Mouse (Mus musculus): ENCODE data around the gene Ippk.

The Ippk gene

DNA sequence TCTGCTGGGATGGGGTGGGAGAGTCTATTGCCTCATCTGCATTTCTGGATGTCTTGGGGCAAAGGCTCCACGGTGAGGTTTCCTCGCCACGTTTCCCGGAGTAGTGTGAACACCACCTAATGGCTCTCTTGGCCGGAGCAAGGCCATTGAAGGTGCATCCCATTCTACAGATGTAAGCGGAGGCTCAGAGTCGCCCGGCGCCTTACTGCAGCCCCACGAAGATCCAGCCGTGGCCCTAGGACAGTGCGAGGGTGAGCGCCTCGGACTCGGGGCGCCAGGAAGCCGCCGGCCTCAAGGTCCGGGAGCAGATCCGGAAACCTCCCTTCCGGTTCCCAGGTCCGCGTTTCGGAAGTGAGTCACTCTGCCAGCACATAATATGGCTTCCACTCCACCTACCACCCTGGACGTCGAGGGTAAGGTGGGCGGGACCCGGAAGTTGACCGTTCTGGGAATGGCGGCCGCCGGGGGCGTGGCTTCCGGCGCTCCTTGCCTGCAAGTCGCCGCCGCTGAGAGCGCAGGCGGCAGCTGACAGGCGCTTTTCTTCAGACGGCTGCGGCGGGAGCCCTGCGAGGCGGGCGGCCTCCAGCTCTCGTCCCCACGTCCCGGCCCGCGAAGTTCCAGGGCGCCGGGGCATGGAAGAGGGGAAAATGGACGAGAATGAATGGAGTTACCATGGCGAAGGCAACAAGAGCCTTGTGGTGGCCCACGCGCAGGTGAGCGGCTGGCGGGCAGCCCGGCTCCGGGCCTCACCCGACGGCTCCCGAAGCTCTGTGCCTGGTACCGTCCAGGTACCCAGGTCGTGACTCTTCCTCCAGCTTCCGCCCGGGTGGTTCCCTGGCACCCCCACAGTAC is at the start of gene Ippk:
Gene Ippk (plus strand): TSS at position 496 of the 852 bp plus-strand sequence.
- peak; percentile 99 for DNase-seq

DNA sequence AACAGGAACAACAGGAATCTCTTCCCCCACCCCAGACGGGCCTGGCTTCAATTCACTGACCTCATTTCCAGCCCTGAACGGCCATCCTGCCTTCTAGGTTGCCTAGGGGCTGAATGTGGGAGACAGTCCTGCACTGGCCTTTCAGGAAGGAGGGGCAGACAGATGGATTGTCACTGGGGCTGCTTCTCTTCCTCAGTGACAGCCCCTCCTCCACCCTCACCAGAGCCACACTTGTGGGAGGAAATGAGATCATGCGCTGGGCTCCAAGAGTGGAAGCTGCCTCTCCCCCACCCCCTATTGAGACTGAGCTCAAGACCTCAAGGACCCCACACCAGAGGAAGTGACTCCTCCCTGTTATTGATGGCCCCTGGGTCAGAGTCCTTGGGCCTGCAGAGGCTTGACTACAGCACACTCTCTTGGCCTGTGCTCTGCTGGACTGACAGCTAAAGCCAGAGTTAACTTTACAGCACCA is 49.6 kb upstream of the Ippk start:
- peak; percentile 38 for DNase-seq

DNA sequence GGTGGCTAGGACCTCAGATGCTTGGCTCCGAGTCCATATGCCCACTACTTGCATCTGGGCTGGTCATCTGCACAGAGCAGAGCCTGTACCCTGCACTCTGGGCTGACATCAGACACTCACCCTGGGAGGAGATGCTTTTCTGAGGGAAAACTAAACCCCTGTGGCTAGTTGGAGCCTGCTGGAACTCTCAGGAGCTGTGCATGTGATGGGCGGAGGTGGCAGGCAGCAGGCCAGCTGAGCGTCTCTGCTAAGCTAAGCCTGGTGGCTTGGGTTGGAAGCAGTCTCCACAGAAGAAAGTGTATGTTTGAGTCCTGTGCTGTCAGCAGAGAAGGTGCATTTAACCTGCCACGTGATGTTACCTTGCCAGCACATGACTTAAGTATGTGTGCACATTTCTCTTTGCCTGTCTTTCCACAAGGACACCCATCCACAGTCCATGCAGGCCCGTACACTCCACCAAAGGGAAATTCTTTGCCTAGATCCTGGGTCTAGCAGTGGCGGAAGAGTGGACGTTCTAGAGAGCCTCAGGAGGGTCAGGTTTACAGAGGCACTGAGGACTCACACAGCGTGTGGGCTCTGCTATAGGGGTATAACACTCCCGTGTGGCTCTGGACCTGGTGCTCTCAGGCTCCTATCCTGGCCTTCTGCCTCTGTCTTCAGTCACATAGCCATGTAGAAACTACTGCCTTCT is 48.5 kb upstream of the Ippk start:
- no peak for DNase-seq

DNA sequence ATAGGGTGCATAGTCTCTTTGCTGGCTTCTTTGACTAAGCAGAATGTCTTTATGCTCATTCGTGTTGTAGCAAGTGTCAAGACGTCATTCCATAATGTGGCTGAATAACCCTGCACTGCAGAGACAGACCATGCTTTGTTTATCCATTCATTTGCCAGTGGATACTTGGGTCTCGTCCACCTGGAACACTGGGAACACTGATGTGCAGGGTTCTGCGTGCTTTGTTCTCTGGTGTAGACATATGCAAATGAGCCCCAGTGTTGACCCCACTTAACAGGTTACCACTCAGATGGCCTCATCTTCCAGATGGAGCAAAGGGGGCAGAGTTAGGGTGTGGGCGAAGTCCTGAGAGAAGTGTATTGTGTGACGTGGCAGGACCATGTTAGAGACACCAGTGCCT is 46.7 kb upstream of the Ippk start:
- no peak for DNase-seq

DNA sequence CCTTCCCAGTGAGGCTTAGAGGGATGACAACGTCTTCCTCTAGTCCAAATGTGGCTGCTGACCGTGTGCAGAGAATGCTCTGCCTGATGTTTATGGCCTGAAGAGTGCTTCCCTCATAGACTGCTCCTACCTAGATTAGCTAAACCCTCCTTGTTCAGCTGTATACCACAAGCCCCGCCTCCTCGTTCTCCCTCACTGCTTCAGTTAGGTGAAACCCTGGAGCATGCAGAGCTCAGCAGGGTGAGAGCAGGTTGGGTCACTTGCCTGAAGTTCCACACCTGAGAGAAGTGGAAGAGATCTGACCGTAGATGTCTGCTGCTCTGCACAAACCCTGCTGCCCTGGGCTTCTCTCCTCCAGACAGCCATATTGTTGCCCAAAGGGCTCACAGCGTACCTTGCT is 46.3 kb upstream of the Ippk start:
- no peak for DNase-seq

DNA sequence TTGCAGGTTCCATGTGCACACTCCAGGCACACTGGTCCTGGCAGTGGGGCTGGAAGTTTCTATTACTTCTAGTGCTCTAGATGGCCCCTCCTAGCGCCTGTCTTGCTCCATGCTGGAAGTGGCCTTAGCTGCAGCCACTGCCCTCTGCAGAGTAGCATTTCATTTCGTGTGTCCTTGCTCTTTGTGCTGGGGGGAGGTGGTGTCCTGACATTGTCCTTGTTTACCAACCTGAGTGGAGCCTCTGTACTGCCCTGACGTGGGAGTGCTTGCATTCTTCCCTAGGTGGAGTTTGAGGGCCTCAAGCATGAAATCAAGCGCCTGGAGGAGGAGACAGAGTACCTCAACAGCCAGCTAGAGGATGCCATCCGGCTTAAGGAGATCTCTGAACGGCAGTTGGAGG is 43.4 kb upstream of the Ippk start:
- no peak for DNase-seq

DNA sequence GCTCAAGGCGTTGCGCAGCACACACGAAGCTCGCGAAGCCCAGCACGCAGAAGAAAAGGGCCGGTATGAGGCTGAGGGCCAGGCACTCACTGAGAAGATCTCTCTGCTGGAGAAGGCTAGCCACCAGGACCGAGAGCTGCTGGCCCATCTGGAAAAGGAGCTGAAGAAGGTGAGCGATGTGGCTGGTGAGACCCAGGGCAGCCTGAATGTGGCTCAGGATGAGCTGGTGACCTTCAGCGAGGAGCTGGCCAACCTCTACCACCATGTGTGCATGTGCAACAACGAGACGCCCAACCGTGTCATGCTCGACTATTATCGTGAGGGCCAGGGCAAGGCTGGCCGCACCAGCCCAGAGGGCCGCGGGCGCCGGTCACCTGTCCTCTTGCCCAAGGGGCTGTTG is 41.7 kb upstream of the Ippk start:
- no peak for DNase-seq

DNA sequence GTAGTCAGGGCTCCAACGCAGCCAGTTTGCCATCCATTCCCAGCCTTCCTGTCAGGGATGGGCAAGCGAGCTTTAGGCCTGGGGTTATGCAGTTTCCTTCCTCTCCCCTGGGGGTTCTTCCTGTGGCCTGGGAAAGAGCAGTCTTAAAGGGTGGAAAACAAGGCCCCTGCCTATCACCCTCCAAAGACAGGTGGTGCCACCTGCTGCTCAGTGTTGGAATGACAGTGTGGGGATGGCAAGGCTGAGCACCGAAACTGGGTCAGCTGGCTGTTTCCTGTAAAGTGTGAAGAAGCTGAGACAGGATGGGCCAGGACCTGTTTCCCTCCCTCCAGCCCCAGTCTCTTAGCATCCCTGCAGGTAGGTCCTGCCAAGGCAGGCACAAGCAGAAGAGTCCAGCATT is 39.8 kb upstream of the Ippk start:
- DNase-seq: peak; percentile 76

DNA sequence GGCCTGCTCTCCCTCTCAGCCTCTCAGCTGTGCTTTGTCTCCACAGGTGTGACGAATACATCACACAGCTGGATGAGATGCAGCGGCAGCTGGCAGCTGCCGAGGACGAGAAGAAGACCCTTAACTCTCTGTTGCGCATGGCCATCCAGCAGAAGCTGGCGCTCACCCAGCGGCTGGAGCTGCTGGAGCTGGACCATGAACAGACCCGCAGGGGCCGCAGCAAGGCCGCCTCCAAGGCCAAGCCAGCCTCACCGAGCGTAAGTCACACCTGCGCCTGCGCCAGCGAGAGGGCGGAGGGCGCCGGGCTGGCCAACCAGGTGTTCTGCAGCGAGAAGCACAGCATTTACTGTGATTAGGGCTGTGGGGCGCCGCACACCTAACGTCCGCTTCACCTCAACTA is 38.1 kb upstream of the Ippk start:
- no peak for DNase-seq

DNA sequence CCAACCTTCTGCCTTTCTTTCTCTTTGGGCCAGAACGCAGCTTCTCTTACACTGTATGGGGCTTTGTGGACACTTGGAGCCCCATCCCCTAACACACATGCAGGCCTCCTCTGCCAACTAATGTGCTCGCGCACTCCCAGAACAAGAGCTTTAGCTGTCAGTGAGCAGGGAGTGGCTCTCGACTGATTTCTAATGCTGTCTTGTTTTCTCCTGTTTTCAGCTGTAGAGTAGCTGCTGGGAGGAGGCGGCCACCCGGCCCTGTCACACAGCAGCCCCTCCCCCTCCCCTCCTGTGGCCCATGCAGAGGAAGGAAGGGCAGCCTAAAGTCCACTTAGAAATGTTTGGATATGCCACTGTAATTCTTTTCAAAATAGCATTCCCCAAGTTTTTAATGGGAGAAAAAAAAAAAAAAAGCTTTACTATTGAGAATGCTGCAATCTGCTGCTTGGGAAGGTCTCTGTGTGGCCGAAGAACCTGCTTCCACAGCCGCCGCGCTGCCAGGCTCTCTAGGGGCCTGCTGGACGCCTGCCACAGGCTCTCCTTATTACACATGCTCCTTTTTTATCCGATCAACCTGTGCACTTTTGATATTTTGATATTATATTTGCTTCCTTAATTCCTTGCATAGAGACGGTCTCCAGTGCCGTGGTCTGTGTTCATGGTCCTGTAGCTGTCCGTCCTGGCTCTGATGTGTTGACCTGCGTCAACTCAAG is 36.1 kb upstream of the Ippk start:
- no peak for DNase-seq

DNA sequence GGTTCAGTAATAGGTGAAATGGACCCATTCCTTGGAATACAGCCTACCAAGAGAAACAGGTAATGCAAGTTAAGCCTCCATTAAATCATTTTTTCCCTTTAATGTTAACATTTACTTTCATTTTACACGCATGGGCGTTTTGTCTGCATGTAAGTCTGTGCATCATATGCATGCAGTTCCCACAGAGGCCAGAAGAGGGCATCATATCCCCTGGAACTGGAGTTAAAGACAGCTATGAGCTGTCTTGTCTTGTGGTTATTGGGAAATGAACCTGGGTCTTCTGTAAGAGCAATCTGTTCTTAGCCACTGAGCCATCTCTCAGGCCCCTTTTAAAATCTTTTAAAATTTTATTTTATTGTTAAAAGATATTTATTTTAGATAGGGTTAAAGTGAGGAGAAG is 29.7 kb upstream of the Ippk start:
- DNase-seq: no peak

DNA sequence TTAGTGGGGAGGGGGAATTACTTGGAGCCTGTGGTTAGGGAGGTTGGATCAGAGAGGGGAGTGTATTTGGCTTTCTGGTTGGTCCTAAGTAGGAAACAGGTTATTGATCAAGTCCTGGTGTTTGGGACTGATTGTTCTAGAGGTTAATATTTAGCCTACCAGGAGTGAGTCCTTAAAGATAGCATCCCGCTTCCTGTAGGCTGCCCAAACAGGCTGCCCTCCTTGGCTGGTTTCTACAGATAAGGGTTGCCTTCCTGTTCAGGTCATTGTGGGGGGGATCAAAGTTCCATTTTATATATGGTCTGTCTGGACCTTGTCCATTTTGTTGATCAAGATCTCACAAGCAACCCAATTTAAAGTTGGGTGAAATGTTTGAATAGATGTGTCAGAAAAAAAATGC is 27.5 kb upstream of the Ippk start:
- DNase-seq: no peak

DNA sequence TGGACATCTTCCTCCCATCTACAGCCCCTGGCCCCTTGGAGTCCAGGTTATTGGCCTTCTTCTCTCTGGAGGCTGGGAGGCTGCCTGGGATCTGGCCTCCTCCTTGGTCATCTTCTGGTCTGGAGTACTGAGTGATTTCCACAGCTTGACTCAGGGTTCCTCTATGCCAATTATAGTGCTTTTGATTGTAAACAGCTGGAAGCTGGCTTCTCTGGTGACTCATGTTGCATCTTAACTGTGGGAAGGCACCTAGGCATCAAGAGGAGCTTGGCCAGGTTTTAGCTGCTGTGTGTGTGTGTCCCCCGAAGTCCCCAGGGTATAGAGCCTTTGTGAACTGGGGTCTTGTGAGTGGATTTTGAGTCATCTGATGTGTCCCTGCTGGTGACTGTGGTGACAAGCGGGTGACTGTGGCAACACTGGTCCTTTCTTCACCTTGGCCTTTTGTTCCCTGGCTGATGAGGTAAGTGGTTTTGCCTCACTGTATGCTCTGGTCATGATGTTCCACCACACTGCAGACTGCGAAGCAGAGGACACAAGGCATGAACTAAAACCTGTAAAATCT is 26.1 kb upstream of the Ippk start:
- DNase-seq: no peak

DNA sequence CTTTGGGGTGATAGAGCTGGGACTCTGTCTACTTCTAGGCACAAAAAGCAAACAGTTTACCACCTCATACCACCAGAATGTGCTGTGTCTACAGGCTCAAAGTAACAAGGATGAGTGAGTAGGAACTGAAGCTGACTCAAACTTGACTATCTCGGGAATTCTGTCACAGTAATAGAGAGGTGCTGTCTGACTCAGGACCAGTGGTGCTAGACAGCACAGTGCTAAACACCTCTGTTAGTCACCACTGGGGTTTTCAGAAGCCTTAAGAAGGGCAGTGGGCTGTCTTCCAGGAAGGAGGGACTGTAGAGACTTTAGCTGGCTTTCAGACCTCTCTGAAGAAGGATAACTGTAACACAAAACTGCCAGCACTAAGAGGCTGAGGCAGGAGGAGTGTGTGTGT is 24.3 kb upstream of the Ippk start:
- DNase-seq: no peak

DNA sequence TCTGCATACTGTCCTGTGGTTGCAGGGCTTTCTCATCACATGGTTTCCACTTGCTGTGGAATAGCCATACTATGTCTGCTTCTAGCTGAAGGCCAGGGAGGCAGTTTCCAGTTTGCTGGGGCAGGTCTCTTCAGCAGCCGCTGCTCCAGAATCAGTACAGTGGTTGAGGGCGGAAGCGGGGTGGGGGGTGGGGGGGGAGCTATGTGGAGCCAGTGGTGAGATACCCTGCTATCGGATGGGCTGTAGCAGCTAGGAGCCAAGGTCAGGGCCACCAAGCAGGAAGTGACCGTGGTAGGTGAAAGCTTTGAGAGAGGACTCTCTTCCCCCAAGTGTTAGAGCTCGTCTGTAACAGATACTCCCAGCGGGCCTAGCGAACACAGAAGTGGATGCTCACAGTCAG is 22.9 kb upstream of the Ippk start:
- no peak for DNase-seq

DNA sequence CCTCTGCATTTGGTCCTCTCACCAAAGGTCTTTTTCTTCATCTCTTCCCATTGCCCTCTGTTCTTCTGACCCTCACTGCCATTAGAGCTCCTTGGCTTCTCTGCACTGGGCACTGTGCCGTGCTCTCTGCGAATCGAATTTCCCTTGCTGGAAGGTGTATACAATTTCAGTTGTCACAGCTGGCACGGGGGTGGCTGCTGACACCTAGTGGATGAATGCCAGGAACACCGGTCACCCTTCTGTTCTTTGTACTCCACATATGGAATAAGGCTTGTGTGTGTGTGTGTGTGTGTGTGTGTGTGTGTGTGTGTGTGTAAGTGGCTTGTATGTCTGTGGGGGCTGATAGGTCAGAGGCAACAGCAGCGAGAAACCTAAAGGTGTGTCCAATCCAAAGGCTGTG is 20.9 kb upstream of the Ippk start:
- DNase-seq: no peak

DNA sequence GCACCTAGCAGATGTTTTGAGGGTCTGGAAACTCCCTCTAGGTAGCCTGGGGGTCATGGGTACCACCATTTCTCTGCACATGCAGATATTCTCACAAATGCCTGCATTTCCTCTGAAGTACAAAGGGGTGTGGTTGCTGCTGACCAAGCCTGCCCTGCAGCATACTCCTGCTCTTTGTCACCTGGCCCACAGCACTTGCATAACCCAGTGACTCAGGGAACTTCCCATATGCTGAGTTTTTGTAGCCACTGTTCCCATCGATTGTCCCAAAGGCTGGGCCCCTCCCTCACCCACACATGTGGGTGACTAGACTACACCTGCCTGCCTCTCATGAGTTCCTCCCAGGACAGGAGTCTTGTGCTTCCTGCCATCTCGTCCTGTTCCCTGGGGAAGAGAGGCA is 18.4 kb upstream of the Ippk start:
- no peak for DNase-seq

DNA sequence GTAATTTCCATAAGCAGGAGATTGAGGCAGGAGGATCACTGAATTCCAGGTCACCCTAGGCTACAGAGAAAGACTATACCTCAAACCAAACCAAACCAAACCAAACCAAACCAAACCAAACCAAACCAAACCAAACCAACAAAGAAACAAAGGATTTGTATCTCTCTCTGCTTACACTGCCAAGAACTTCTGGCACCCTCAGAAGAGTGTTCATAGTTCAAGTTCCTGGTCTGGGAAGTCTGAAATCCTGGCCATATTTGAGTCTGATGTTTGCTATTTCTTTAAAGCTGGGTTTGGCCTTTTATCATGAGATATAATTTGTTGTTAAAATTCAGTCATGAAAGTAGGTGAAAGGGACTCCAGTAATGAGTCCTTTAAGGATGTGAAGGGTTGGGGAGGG is 13.3 kb upstream of the Ippk start:
- DNase-seq: no peak

DNA sequence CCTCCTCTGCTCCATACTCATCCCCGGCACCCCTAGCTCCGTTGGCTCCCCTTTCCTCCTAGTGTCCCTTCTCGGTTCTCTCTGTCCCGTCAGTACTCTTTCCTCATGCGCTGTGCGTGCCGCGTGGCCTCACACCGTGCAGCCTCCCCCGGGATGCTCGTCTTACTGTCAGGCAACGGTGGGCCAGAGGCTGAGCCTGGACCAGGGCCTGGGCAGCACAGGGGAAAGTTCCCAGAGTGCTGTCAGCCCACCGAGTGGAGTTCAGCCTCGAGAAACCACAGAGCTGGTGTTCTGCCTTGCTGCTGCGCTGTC is 513 bp downstream of the Ippk start:
- DNase-seq: no peak

DNA sequence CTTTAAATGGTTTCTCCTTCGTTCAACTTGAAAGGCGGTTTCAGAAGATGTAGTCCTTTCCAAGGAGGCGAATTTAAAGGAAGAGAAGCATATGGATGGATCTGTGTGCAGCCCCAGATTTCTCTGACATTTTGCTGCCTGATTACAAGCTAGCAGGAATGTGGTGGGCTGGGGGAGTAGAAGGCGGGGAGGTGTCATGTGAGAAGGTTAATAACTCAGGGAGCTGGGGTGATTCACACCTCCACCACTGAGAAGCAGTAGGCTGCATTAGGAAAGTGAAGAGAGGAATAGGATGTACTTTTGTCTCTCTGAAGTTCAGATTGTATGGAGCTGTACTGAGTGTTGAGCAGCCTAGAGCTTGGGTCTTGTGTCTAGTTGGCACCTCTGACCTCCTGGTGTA is 910 bp downstream of the Ippk start:
- DNase-seq: no peak

DNA sequence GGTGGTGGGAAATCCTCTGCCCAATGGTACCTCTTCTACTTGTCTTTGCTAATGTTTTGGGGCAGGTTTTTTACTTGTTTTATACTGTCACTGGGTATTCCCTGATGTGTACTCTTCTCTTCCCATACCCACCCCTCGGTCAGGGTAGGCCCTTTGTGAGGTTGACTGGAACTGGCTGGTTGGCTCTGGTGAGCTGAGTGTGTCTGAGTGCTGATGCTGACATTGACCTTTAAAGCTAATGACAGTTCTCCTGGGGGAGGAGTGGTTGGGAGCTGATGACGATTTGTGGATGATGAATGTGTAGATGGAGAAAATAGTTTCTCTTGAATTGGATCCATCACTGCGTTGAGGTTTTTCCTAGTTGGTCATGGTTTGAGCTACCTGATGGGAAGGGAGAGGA is 5.7 kb downstream of the Ippk start:
- no peak for DNase-seq

DNA sequence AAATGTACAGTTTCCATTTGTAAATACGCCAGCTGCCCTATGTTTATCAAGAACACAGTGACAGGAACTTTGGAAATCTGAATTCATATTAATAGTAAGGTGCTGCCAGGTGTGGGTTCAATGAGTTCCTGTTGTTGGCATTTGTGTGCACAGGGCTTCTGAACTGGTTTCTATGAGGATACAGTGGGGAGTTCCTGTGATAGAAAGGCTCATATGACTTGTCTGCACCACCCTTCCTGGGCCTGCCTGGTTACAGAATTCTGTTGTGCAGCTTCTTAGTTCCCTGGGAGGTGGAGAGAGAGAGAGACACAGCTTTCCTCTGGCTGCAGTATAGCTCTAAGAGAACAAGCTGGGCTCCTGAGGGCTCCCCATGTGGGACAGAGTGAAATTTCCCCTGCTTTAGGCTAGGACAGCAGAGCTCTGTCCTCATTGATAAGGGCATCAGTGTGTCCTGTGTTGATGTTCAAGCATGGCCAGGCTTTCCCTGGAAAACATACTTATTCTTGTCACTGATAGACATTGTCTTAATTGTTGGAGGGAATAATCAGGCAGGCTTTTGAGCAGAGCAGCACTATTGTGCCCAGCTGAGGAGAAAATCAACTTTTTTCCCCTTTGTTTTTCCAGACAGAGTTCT is 7.1 kb downstream of the Ippk start:
- DNase-seq: no peak

DNA sequence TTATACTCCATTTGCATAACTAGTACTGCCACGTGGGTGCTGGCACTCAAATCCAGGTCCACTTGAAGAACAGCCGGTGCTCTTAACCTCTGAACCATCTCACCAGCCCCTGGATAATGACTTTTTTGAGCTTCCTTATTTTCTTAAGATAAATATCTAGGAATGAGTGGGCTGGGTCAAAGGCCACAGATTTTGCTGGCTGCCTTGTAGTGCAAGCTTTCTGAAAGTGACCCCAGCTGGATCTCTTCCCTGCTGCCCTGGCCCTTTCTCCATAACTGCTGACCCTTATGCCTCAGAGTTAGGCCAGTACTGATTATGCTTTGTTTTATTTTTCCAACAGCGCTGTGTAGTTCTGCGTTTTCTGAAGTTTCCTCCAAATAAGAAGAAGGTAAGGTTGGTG is 9.5 kb downstream of the Ippk start:
- DNase-seq: no peak

All from cerebellum, adult 11-12 months (tissue).